Mouse (Mus musculus): ENCODE data around the gene Pip4k2b. TPM values are rescaled to one million over a fixed set of nuclear protein-coding genes. Genes with fewer than 3 reads are reported as not detected.
"Not testable (repeated sequence)": the region's sequence is repeated elsewhere in the genome, so short reads cannot be mapped to it uniquely, and the experiment has no call there.

Pip4k2b gene
- polyA plus RNA-seq, 1 experiment from 2014 or later = 1.7 TPM

DNA sequence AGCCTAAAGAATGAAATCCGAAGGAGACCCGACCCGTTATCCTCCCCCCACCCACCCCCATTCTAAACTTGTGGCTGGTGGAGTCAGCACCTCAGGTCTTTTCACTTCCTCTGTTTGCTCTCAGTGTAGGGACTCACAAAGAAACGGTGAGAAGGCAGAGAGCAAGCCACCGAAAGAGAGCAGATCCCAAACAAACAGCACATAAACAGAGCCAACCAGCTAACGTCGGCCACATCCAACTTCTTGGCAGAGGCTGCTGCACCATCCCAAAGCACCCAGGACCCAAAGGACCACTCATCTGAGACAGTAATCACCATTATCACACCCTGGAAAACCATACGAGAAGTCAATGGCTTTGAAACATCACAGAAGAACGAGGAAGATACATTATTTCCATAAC, 1.1 kb downstream of the Pip4k2b start:
- DNase-seq (ENCODE audit: low spot score) (no peak), ATAC-seq (replicated peaks; ENCODE audit: low FRiP score, low TSS enrichment, low read depth) (no peak)
- H3K4me2 ChIP-seq (ENCODE audit: low read length) = peak overlapping the region; percentile 88
- WGBS = 25% methylated on average over 9 of the region's 9 CpGs
- no peak overlapping the region for H3K27ac ChIP-seq (ENCODE audit: low read depth)
- H3K9ac ChIP-seq (ENCODE audit: low read length) = peak overlapping the region; percentile 61
- H3K27me3 ChIP-seq (replicated peaks; ENCODE audit: control insufficient read depth, insufficient read depth, low read length) = no peaks in the 10 kb centered on the region
- H3K4me3 ChIP-seq (ENCODE audit: low read depth, low read length) = peak overlapping the region; percentile 63
- peaks cover 18% of the 10 kb centered on the region for H3K4me1 ChIP-seq (replicated peaks; ENCODE audit: control insufficient read depth, insufficient read depth, low read length)
- H3K36me3 ChIP-seq (ENCODE audit: control insufficient read depth, insufficient read depth, low read length) = peaks cover 21% of the 10 kb centered on the region
- H3K9me3 ChIP-seq (ENCODE audit: control insufficient read depth, low read length) = no peaks in the 10 kb centered on the region

DNA sequence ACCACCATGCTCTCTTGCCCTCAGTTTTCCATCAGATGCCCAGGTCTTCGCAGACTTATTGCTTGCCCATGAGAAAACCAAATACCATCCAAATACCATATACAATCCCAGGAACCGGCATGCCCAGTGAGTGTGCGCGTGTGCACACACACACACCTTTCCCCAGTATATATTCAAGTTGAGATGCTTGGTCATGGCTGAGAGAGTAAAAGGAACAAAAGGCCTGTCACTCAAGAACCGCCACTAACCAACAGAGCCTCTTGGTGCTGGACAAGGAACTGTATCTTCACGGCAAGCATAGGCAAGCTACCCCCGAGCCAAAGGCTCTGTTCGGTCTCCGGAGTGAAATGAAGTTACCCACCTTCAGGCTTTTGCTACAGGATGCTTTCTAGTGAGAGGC, 1.9 kb downstream of the Pip4k2b start:
- ATAC-seq (replicated peaks; ENCODE audit: low FRiP score, low TSS enrichment, low read depth) = no peak
- WGBS = 87% methylated on average over 9 of the region's 9 CpGs
- no peak for DNase-seq (ENCODE audit: low spot score)
- no peak overlapping the region for H3K27ac ChIP-seq (ENCODE audit: low read depth)
- peak overlapping the region; percentile 88 for H3K4me2 ChIP-seq (ENCODE audit: low read length)
- H3K9me3 ChIP-seq (ENCODE audit: control insufficient read depth, low read length) = no peaks in the 10 kb centered on the region
- no peak overlapping the region for H3K9ac ChIP-seq (ENCODE audit: low read length)
- peaks cover 15% of the 10 kb centered on the region for H3K36me3 ChIP-seq (ENCODE audit: control insufficient read depth, insufficient read depth, low read length)
- H3K4me3 ChIP-seq (ENCODE audit: low read depth, low read length) = no peak overlapping the region
- H3K27me3 ChIP-seq (replicated peaks; ENCODE audit: control insufficient read depth, insufficient read depth, low read length) = no peaks in the 10 kb centered on the region
- peaks cover 18% of the 10 kb centered on the region for H3K4me1 ChIP-seq (replicated peaks; ENCODE audit: control insufficient read depth, insufficient read depth, low read length)

DNA sequence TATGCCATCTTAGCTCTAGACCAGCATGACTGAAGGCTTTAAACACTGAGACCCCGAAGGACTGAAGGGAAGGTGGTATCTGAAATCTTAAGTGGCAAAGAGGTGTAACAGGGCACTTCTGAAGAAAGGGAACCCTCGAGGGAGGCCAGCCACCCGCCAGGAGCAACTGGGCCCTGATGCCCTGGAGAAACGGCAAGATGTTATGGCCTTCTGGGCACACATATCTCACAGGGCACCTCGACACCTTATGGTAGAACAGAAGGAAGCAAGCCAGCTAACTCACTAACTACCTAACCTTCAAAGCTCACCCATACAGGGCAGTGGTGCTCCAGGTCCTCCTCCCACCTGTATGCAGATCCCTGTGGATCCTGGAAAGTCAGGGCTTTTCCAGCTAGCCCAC, 2.3 kb downstream of the Pip4k2b start:
- Histone ChIP-seq H3K27me3 (replicated peaks; ENCODE audit: control insufficient read depth, insufficient read depth, low read length) (no peaks in the 10 kb centered on the region), H3K9ac (ENCODE audit: low read length) (no peak overlapping the region), H3K4me1 (replicated peaks; ENCODE audit: control insufficient read depth, insufficient read depth, low read length) (peaks cover 18% of the 10 kb centered on the region), H3K4me2 (ENCODE audit: low read length) (no peak overlapping the region), H3K36me3 (ENCODE audit: control insufficient read depth, insufficient read depth, low read length) (peaks cover 10% of the 10 kb centered on the region), H3K9me3 (ENCODE audit: control insufficient read depth, low read length) (no peaks in the 10 kb centered on the region), H3K27ac (ENCODE audit: low read depth) (no peak overlapping the region), H3K4me3 (ENCODE audit: low read depth, low read length) (no peak overlapping the region)
- ATAC-seq (replicated peaks; ENCODE audit: low FRiP score, low TSS enrichment, low read depth) (no peak), DNase-seq (ENCODE audit: low spot score) (no peak)
- WGBS = 93% methylated on average over 5 of the region's 5 CpGs

DNA sequence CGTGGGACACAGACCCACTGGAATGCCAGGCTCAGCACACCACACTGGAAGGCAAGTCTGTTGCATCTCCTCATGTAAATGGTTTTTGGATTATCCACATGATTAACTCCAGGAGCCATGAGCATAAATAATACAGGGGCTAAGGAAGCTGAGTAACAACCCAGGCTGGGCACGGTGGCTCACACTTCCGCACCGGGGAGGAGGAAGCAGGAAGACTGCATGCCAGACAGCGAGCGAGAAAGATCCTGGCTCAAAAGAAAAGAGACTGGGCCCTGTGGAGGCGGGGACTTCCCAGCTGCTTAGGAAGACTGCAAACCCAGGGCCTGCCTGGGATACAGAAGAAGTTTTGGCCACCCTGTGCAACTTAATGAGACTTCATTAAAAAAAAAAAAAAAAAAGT, 4.3 kb downstream of the Pip4k2b start:
- no peak overlapping the region for H3K9ac ChIP-seq (ENCODE audit: low read length)
- no peak for ATAC-seq (replicated peaks; ENCODE audit: low FRiP score, low TSS enrichment, low read depth)
- H3K27ac ChIP-seq (ENCODE audit: low read depth) = no peak overlapping the region
- H3K27me3 ChIP-seq (replicated peaks; ENCODE audit: control insufficient read depth, insufficient read depth, low read length) = no peaks in the 10 kb centered on the region
- WGBS = 50% methylated on average over 7 of the region's 7 CpGs
- peaks cover 18% of the 10 kb centered on the region for H3K4me1 ChIP-seq (replicated peaks; ENCODE audit: control insufficient read depth, insufficient read depth, low read length)
- no peaks in the 10 kb centered on the region for H3K9me3 ChIP-seq (ENCODE audit: control insufficient read depth, low read length)
- no peak for DNase-seq (ENCODE audit: low spot score)
- H3K4me2 ChIP-seq (ENCODE audit: low read length) = no peak overlapping the region
- no peaks in the 10 kb centered on the region for H3K36me3 ChIP-seq (ENCODE audit: control insufficient read depth, insufficient read depth, low read length)
- no peak overlapping the region for H3K4me3 ChIP-seq (ENCODE audit: low read depth, low read length)

DNA sequence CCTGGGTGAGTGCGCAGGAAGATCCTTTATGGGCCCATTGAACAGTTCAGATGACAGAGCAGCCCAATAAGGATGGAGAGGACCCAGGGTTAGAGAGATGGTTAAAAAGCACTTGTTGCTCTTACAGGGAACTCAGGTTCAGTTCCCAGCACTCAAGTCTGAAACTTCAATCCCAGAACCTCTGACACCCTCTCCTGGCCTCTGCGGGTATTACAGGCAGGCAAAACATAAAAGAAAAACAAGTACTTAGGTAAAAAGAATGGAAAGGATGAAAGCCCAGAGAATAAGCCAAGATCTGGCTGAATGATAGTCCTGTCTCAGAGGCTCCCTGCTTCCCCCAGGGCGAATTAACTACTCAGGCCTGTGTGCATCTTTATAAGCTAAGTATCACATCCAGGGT, 5.3 kb downstream of the Pip4k2b start:
- H3K4me2 ChIP-seq (ENCODE audit: low read length) = no peak overlapping the region
- H3K27ac ChIP-seq (ENCODE audit: low read depth) = no peak overlapping the region
- WGBS = 92% methylated on average over 3 of the region's 3 CpGs
- no peaks in the 10 kb centered on the region for H3K9me3 ChIP-seq (ENCODE audit: control insufficient read depth, low read length)
- no peak for DNase-seq (ENCODE audit: low spot score)
- H3K4me3 ChIP-seq (ENCODE audit: low read depth, low read length) = no peak overlapping the region
- H3K4me1 ChIP-seq (replicated peaks; ENCODE audit: control insufficient read depth, insufficient read depth, low read length) = peaks cover 18% of the 10 kb centered on the region
- no peaks in the 10 kb centered on the region for H3K27me3 ChIP-seq (replicated peaks; ENCODE audit: control insufficient read depth, insufficient read depth, low read length)
- no peaks in the 10 kb centered on the region for H3K36me3 ChIP-seq (ENCODE audit: control insufficient read depth, insufficient read depth, low read length)
- no peak overlapping the region for H3K9ac ChIP-seq (ENCODE audit: low read length)
- ATAC-seq (replicated peaks; ENCODE audit: low FRiP score, low TSS enrichment, low read depth) = no peak

DNA sequence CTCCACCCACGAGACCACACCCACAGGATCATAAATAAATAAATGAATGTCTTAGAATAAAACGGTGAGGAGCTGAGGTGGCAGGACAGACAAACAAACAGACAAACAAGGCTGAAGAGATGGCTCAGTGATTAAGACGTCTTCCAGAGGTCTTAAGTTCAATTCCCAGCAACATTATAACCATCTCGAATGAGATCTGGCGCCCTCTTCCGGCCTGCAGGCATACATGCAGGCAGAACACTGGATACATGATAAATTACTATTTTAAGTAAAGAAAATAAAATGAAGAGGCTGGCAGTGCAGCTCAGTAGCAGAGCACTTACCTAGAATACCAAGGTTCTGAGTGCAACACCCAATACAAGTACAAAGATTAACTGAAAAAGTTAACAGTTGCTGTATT, 5.8 kb downstream of the Pip4k2b start:
- H3K9me3 ChIP-seq (ENCODE audit: control insufficient read depth, low read length) = no peaks in the 10 kb centered on the region
- ATAC-seq (replicated peaks; ENCODE audit: low FRiP score, low TSS enrichment, low read depth) = no peak
- H3K4me2 ChIP-seq (ENCODE audit: low read length) = no peak overlapping the region
- H3K36me3 ChIP-seq (ENCODE audit: control insufficient read depth, insufficient read depth, low read length) = no peaks in the 10 kb centered on the region
- WGBS = 65% methylated on average over 6 of the region's 6 CpGs
- no peak overlapping the region for H3K4me3 ChIP-seq (ENCODE audit: low read depth, low read length)
- H3K9ac ChIP-seq (ENCODE audit: low read length) = no peak overlapping the region
- H3K4me1 ChIP-seq (replicated peaks; ENCODE audit: control insufficient read depth, insufficient read depth, low read length) = peaks cover 20% of the 10 kb centered on the region
- H3K27me3 ChIP-seq (replicated peaks; ENCODE audit: control insufficient read depth, insufficient read depth, low read length) = no peaks in the 10 kb centered on the region
- no peak for DNase-seq (ENCODE audit: low spot score)
- H3K27ac ChIP-seq (ENCODE audit: low read depth) = no peak overlapping the region

DNA sequence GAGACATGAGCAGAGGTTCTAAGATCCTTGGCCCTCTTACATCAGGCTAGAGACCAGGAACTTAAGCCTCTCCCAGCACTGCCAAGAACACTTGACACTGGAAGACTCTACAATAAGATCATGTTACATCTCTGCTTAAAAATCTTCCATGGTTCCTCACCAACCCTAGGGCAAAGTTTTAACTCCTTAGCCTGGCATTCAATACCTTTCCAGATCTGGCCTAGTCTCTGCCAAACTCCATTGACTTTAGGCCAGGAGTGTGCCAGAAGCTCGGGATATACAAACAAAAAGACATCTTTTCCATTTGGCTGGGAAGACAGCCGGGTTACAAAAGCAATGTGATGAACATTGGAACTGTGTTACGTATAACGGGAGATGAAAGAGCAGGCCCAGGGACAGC, 6.9 kb downstream of the Pip4k2b start:
- Histone ChIP-seq H3K4me3 (ENCODE audit: low read depth, low read length) (no peak overlapping the region), H3K27me3 (replicated peaks; ENCODE audit: control insufficient read depth, insufficient read depth, low read length) (no peaks in the 10 kb centered on the region), H3K36me3 (ENCODE audit: control insufficient read depth, insufficient read depth, low read length) (0 out of 2 replicates have a peak, but pooled peaks cover 4% of the 10 kb centered on the region), H3K9ac (ENCODE audit: low read length) (no peak overlapping the region), H3K4me2 (ENCODE audit: low read length) (no peak overlapping the region), H3K9me3 (ENCODE audit: control insufficient read depth, low read length) (no peaks in the 10 kb centered on the region), H3K27ac (ENCODE audit: low read depth) (no peak overlapping the region), H3K4me1 (replicated peaks; ENCODE audit: control insufficient read depth, insufficient read depth, low read length) (0 out of 2 replicates have a peak, but pooled peaks cover 10% of the 10 kb centered on the region)
- DNase-seq (ENCODE audit: low spot score) = no peak
- ATAC-seq (replicated peaks; ENCODE audit: low FRiP score, low TSS enrichment, low read depth) = no peak
- 64% methylated on average over 4 of the region's 4 CpGs for WGBS

DNA sequence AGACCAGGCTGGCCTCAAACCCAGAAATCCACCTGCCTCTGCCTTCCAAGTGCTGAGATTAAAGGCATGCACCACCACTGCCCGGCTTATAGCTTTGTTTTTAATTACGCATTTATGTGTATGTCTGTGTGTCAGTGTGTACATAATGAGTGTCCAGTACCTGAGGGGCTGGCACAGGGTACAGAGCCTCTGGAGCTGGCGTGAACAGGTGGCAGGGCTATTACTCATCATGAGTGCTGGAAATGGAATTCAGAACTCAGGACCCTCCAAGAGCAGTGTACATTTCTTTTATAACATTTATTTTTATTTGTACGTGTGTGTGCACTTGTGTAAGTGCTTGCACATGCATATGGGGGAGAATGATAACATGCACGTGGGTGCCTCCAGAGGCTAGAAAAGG, 7.9 kb downstream of the Pip4k2b start:
- no peak overlapping the region for H3K9ac ChIP-seq (ENCODE audit: low read length)
- no peaks in the 10 kb centered on the region for H3K9me3 ChIP-seq (ENCODE audit: control insufficient read depth, low read length)
- 92% methylated on average over 5 of the region's 5 CpGs for WGBS
- no peak for DNase-seq (ENCODE audit: low spot score)
- no peak overlapping the region for H3K4me3 ChIP-seq (ENCODE audit: low read depth, low read length)
- no peaks in the 10 kb centered on the region for H3K27me3 ChIP-seq (replicated peaks; ENCODE audit: control insufficient read depth, insufficient read depth, low read length)
- H3K27ac ChIP-seq (ENCODE audit: low read depth) = no peak overlapping the region
- no peak overlapping the region for H3K4me2 ChIP-seq (ENCODE audit: low read length)
- H3K36me3 ChIP-seq (ENCODE audit: control insufficient read depth, insufficient read depth, low read length) = peaks cover 12% of the 10 kb centered on the region
- 0 out of 2 replicates have a peak, but pooled peaks cover 10% of the 10 kb centered on the region for H3K4me1 ChIP-seq (replicated peaks; ENCODE audit: control insufficient read depth, insufficient read depth, low read length)
- no peak; the same call in 1 of the 2 replicates for ATAC-seq (replicated peaks; ENCODE audit: low FRiP score, low TSS enrichment, low read depth)

DNA sequence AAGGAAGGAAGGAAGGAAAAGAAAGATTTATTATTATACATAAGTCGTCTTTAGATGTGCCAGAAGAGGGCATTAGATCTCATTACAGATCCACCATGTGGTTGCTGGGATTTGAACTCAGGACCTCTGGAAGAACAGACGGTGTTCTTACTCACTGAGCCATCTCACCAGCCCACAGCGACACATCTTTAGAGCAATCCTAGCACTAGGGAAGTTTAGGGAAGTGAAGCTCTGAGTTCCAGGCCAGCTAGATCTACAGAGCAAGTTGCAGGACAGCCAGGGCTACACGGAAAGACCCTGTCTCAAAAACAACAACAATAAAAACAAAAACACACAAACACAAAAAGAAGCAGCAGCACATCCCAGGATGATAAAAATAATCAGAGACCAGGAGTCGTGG, 9.7 kb downstream of the Pip4k2b start:
- not testable (repeated sequence) for DNase-seq (ENCODE audit: low spot score); H3K4me3 ChIP-seq (ENCODE audit: low read depth, low read length); H3K27ac ChIP-seq (ENCODE audit: low read depth); H3K9me3 ChIP-seq (ENCODE audit: control insufficient read depth, low read length); H3K4me2 ChIP-seq (ENCODE audit: low read length); H3K27me3 ChIP-seq (replicated peaks; ENCODE audit: control insufficient read depth, insufficient read depth, low read length); H3K4me1 ChIP-seq (replicated peaks; ENCODE audit: control insufficient read depth, insufficient read depth, low read length); ATAC-seq (replicated peaks; ENCODE audit: low FRiP score, low TSS enrichment, low read depth); H3K9ac ChIP-seq (ENCODE audit: low read length)
- WGBS = 87% methylated on average over 5 of the region's 5 CpGs
- H3K36me3 ChIP-seq (ENCODE audit: control insufficient read depth, insufficient read depth, low read length) = peaks cover 28% of the 10 kb centered on the region
